8 mouse cellular contexts compared by ENCODE assay signal in genomic region chr19:45236363-45236942, GRCm38 (mm10). TPM values are rescaled to one million over a fixed set of nuclear protein-coding genes. Genes with fewer than 3 reads are reported as not detected.
A peak's percentile ranks its signal among the peaks of the same experiment; 100 is the strongest.
DNase-seq lines count a peak whose midpoint lies in the region; ATAC-seq and TF ChIP-seq lines count a peak whose summit lies in the region.

No protein-coding gene starts in this region.

- no peaks in the 10 kb centered on the region for H3K9me3 ChIP-seq in embryonic facial prominence, embryonic 14.5 days (ENCODE audit: control insufficient read depth, low read length)
- H3K9me3 ChIP-seq in liver, embryonic 11.5 days (ENCODE audit: control insufficient read depth, low read length), result no peaks in the 10 kb centered on the region
- H3K9me3 ChIP-seq in neural tube, embryonic 12.5 days, result no peaks in the 10 kb centered on the region

- TF ChIP-seq POLR2A in kidney, adult 2 months (IDR thresholded peaks at IDR 0.05; ENCODE audit: low read depth, low read length), result no peak

- no peaks in the 10 kb centered on the region for H3K36me3 ChIP-seq in kidney, adult 2 months (ENCODE audit: control insufficient read depth, insufficient read depth, low read length)
- H3K36me3 ChIP-seq in embryonic facial prominence, embryonic 14.5 days (ENCODE audit: control insufficient read depth, insufficient read depth, low read length), result no peaks in the 10 kb centered on the region
- H3K36me3 ChIP-seq in liver, embryonic 11.5 days (ENCODE audit: control insufficient read depth, insufficient read depth, low read length), result no peaks in the 10 kb centered on the region
- no peaks in the 10 kb centered on the region for H3K36me3 ChIP-seq in neural tube, embryonic 12.5 days

- H3K27ac ChIP-seq in kidney, adult 2 months (ENCODE audit: insufficient read depth, low read depth, low read length), result no peak overlapping the region
- H3K27ac ChIP-seq in embryonic facial prominence, embryonic 14.5 days (replicated peaks; ENCODE audit: low read depth, low read length), result 0 out of 2 replicates have a peak overlapping the region, but pooled peaks have one; percentile 10
- H3K27ac ChIP-seq in liver, embryonic 11.5 days (ENCODE audit: low read depth, low read length), result no peak overlapping the region
- peak overlapping the region; percentile 88; the same call in 1 of the 2 replicates for H3K27ac ChIP-seq in neural tube, embryonic 12.5 days

- H3K4me3 ChIP-seq in kidney, adult 2 months (ENCODE audit: insufficient read depth, low read depth, low read length), result no peak overlapping the region
- peak overlapping the region; percentile 39 for H3K4me3 ChIP-seq in embryonic facial prominence, embryonic 14.5 days (ENCODE audit: low read depth, low read length)
- H3K4me3 ChIP-seq in liver, embryonic 11.5 days (ENCODE audit: low read depth, low read length), result peak overlapping the region; percentile 7
- peak overlapping the region; percentile 59 for H3K4me3 ChIP-seq in neural tube, embryonic 12.5 days

- peak; percentile 23 for DNase-seq in kidney, adult 2 months
- DNase-seq in kidney, adult 9 months, result no peak
- peak; percentile 64 for DNase-seq in embryonic facial prominence, embryonic 14.5 days (ENCODE audit: low spot score)
- DNase-seq in heart, postnatal 4 days, result peak; percentile 33
- no peak for DNase-seq in liver, embryonic 11.5 days (ENCODE audit: low spot score)
- DNase-seq in urinary bladder, adult 18-20 months (ENCODE audit: low spot score in 2 of 2), result no peak
- no peak for DNase-seq in frontal cortex, postnatal 36 days (ENCODE audit: low spot score in 2 of 2)

- ATAC-seq in embryonic facial prominence, embryonic 14.5 days (ENCODE audit: low read depth), result peak; percentile 80
- ATAC-seq in liver, embryonic 11.5 days (replicated peaks; ENCODE audit: low FRiP score), result no peak
- ATAC-seq in neural tube, embryonic 12.5 days (ENCODE audit: low FRiP score, low read depth), result peak; percentile 60

- no peak for TF ChIP-seq CTCF in kidney, adult 2 months (conservative IDR thresholded peaks at IDR 0.05; ENCODE audit: insufficient read depth, insufficient read length, low read depth, low read length)

- 0 out of 2 replicates have a peak, but pooled peaks cover 3% of the 10 kb centered on the region for H3K4me1 ChIP-seq in kidney, adult 2 months (ENCODE audit: control insufficient read depth, insufficient read depth, low read length)
- H3K4me1 ChIP-seq in embryonic facial prominence, embryonic 14.5 days (ENCODE audit: control insufficient read depth, insufficient read depth, low read length), result peaks cover 10% of the 10 kb centered on the region; the same call in 1 of the 2 replicates
- H3K4me1 ChIP-seq in liver, embryonic 11.5 days (replicated peaks; ENCODE audit: control insufficient read depth, insufficient read depth, low read length), result peaks cover 4% of the 10 kb centered on the region; the same call in 1 of the 2 replicates
- H3K4me1 ChIP-seq in neural tube, embryonic 12.5 days, result peaks cover 25% of the 10 kb centered on the region

- H3K9ac ChIP-seq in embryonic facial prominence, embryonic 14.5 days (ENCODE audit: low read depth, low read length), result peak overlapping the region; percentile 37
- no peak overlapping the region for H3K9ac ChIP-seq in liver, embryonic 11.5 days (ENCODE audit: low read depth, low read length)
- peak overlapping the region; percentile 89 for H3K9ac ChIP-seq in neural tube, embryonic 12.5 days

- WGBS in kidney, adult 2 months, result 2% methylated on average over 38 of the region's 39 CpGs
- under 1% methylated on average over 27 of the region's 39 CpGs for WGBS in embryonic facial prominence, embryonic 14.5 days
- WGBS in liver, embryonic 11.5 days, result under 1% methylated on average over 39 of the region's 39 CpGs
- WGBS in neural tube, embryonic 12.5 days, result under 1% methylated on average over 39 of the region's 39 CpGs

- H3K27me3 ChIP-seq in kidney, adult 2 months (replicated peaks; ENCODE audit: control insufficient read depth, insufficient read depth, low read length), result peaks cover 45% of the 10 kb centered on the region
- peaks cover 97% of the 10 kb centered on the region for H3K27me3 ChIP-seq in embryonic facial prominence, embryonic 14.5 days (replicated peaks; ENCODE audit: control insufficient read depth, insufficient read depth, low read length)
- peaks cover 99% of the 10 kb centered on the region for H3K27me3 ChIP-seq in liver, embryonic 11.5 days (replicated peaks; ENCODE audit: control insufficient read depth, insufficient read depth, low read length)
- H3K27me3 ChIP-seq in neural tube, embryonic 12.5 days (replicated peaks), result peaks cover 84% of the 10 kb centered on the region

- H3K4me2 ChIP-seq in embryonic facial prominence, embryonic 14.5 days (ENCODE audit: low read depth, low read length), result peak overlapping the region; percentile 53
- H3K4me2 ChIP-seq in liver, embryonic 11.5 days, result peak overlapping the region; percentile 56
- peak overlapping the region; percentile 64 for H3K4me2 ChIP-seq in neural tube, embryonic 12.5 days (replicated peaks)

RNA-seq across cellular contexts. Expression of gene Lbx1, which starts 0.8 kb away (rescaled TPM):
- 0.06 TPM in 1 of 2 replicates, not detected in the other for polyA plus RNA-seq in kidney, adult 2 months (2012; rRNA removed)
- 1.6 and 2.0 TPM in 2 replicates for polyA plus RNA-seq in embryonic facial prominence, embryonic 14.5 days (2014; fragmentation: Nextera tagmentation; extraction: Ambion mirVana)
- not detected for total RNA-seq in heart, postnatal 4 days (2021)
- polyA plus RNA-seq in liver, embryonic 11.5 days (2014; fragmentation: Nextera tagmentation; extraction: Ambion mirVana), result 0.14 and 0.58 TPM in 2 replicates
- 20.3 and 21.3 TPM in 2 replicates for polyA plus RNA-seq in neural tube, embryonic 12.5 days (2016; fragmentation: Nextera tagmentation; extraction: Ambion mirVana)

Comparison
In these comparisons a context has a peak if more than half of its experiments do, and no peak if none do; other contexts are left out.
1. DNase-seq: peak in kidney, adult 2 months (single experiment), embryonic facial prominence, embryonic 14.5 days (single experiment) and heart, postnatal 4 days (single experiment); none in kidney, adult 9 months (single experiment), liver, embryonic 11.5 days (single experiment), urinary bladder, adult 18-20 months (0 of 2) and frontal cortex, postnatal 36 days (0 of 2).
2. H3K27ac ChIP-seq: peak in embryonic facial prominence, embryonic 14.5 days (single experiment) and neural tube, embryonic 12.5 days (single experiment); none in kidney, adult 2 months (single experiment) and liver, embryonic 11.5 days (single experiment).
3. Peak in every context shown above with its lines, with median percentiles within 50 percentile points of each other: H3K4me2 ChIP-seq.